Mouse (Mus musculus) liver, embryonic 14.5 days (tissue): Measurements from ENCODE around the gene Cd5. TPM values are rescaled to one million over a fixed set of nuclear protein-coding genes. Genes with fewer than 3 reads are reported as not detected.
A peak's percentile ranks its signal among the peaks of the same experiment; 100 is the strongest.

Experiments
- ATAC-seq: fragments of 200-750 bp; cut with Nextera tagmentation; 2 replicates; pipeline ENCODE4 v1.8.0; 2017; ENCODE audit warnings: moderate number of reproducible peaks, mild to moderate bottlenecking, moderate library complexity; ENCODE audit not compliant: insufficient read depth
- DNase-seq, 3 experiments: peaks; one replicate each; pipeline ENCODE4 v3.0.0-alpha.2; 2012 to 2013; ENCODE audit warnings: low read depth in 3 of 3, low spot score in 3 of 3
- H3K27ac ChIP-seq: fragments of 300-500 bp; sonication (generic); 2 replicates; pipeline ENCODE4 v1.5.1; 2014; ENCODE audit warnings: moderate library complexity, mild to moderate bottlenecking, control low read depth, inconsistent platforms
- H3K27me3 ChIP-seq: fragments of 300-500 bp; sonication (generic); 2 replicates; pipeline ENCODE4 v1.6.1; 2014; ENCODE audit warnings: mild to moderate bottlenecking, low read length, moderate library complexity; ENCODE audit not compliant: control insufficient read depth, insufficient read depth
- H3K36me3 ChIP-seq: fragments of 300-500 bp; sonication (generic); replicated peaks from 2 replicates; pipeline ENCODE4 v1.6.1; 2014; ENCODE audit warnings: low read depth; ENCODE audit not compliant: control insufficient read depth, insufficient read depth
- H3K4me1 ChIP-seq, 2 experiments: fragments of 200-500 bp in 1 of 2; fragments of 300-500 bp in 1 of 2; sonication (generic) in 1 of 2; replicated peaks; 2 replicates each; pipeline ENCODE4 v1.6.1; 2012 to 2014; ENCODE audit warnings: antibody characterized with exemption in 1 of 2, inconsistent platforms in 1 of 2, low read length in 1 of 2; ENCODE audit not compliant: control insufficient read depth in 2 of 2, insufficient read depth in 2 of 2
- H3K4me2 ChIP-seq: fragments of 300-500 bp; sonication (generic); 2 replicates; pipeline ENCODE4 v1.6.1; 2014; ENCODE audit warnings: low read depth, mild to moderate bottlenecking, control low read depth, moderate library complexity
- H3K4me3 ChIP-seq, 2 experiments: fragments of 200-500 bp in 1 of 2; fragments of 300-500 bp in 1 of 2; sonication (generic) in 1 of 2; 2 replicates each; pipeline ENCODE4 v1.5.1; 2012 to 2014; ENCODE audit warnings: low read depth in 2 of 2, low read length in 2 of 2, mild to moderate bottlenecking in 2 of 2, control low read depth in 1 of 2, inconsistent platforms in 1 of 2, moderate library complexity in 1 of 2; ENCODE audit not compliant: insufficient read depth in 1 of 2
- H3K9ac ChIP-seq: fragments of 300-500 bp; sonication (generic); replicated peaks from 2 replicates; pipeline ENCODE4 v1.6.1; 2014; ENCODE audit warnings: mild to moderate bottlenecking, control low read depth, moderate library complexity
- H3K9me3 ChIP-seq: fragments of 300-500 bp; sonication (generic); 2 replicates; pipeline ENCODE4 v1.6.1; 2016; ENCODE audit warnings: low read length, mixed read lengths; ENCODE audit not compliant: control insufficient read depth
- CTCF ChIP-seq: IDR thresholded peaks from 2 replicates; pipeline ENCODE4 v1.5.1; 2016; ENCODE audit warnings: antibody characterized with exemption, low read depth, control low read depth
- EP300 ChIP-seq: IDR thresholded peaks from 2 replicates; pipeline ENCODE4 v1.6.1; 2016; ENCODE audit warnings: antibody characterized with exemption, low read depth
- WGBS: fragments of 180-500 bp; shearing (Covaris S2); extraction: QIAGEN DNeasy Blood & Tissue Kit; methylation state at CpG from one replicate; pipeline ENCODE4 v1.1.7; 2014; ENCODE audit not compliant: insufficient replicate concordance; 5-methylcytosine and 5-hydroxymethylcytosine counted together
- polyA plus RNA-seq, 2 experiments: library from polyadenylated mRNA; depleted of rRNA in 1 of 2; stranded (reverse) in 1 of 2; unstranded in 1 of 2; fragments of >200 nt; fragmentation: Nextera tagmentation in 1 of 2; extraction: Ambion mirVana in 1 of 2; gene quantifications; 2 replicates each; pipeline versions ENCODE4 v1.2.1 to v1.2.3; 2012 to 2014

Gene Cd5
- polyA plus RNA-seq, 2 experiments: 0.02 to 0.04 TPM

DNA sequence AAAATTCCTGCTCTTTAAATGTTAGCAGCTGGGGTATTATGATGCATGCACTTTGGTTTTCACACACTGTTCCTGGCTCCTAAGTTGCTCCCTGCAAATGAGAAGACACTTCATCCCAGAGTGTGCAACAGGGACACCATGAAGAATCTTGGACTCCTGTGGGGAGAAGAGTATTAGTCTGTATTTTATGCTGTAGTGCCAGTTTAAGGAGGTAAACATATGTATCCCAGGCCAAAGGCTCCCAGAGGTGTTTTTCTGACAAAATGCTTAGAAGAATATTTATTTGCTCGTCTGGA is 60.1 kb downstream of the Cd5 start:
- Histone ChIP-seq H3K36me3 (no peaks in the 10 kb centered on the region), H3K4me3 (no peak overlapping the region), H3K4me2 (no peak overlapping the region), H3K9me3 (no peaks in the 10 kb centered on the region), H3K27me3 (no peaks in the 10 kb centered on the region), H3K9ac (no peak overlapping the region), H3K4me1 (peaks cover 5 to 6% of the 10 kb centered on the region in 2 experiments), H3K27ac (no peak overlapping the region)
- 69% methylated on average over 1 of the region's 1 CpGs for WGBS
- no peak for ATAC-seq
- DNase-seq: no peak
- TF ChIP-seq CTCF: no peak
- no peak for TF ChIP-seq EP300

DNA sequence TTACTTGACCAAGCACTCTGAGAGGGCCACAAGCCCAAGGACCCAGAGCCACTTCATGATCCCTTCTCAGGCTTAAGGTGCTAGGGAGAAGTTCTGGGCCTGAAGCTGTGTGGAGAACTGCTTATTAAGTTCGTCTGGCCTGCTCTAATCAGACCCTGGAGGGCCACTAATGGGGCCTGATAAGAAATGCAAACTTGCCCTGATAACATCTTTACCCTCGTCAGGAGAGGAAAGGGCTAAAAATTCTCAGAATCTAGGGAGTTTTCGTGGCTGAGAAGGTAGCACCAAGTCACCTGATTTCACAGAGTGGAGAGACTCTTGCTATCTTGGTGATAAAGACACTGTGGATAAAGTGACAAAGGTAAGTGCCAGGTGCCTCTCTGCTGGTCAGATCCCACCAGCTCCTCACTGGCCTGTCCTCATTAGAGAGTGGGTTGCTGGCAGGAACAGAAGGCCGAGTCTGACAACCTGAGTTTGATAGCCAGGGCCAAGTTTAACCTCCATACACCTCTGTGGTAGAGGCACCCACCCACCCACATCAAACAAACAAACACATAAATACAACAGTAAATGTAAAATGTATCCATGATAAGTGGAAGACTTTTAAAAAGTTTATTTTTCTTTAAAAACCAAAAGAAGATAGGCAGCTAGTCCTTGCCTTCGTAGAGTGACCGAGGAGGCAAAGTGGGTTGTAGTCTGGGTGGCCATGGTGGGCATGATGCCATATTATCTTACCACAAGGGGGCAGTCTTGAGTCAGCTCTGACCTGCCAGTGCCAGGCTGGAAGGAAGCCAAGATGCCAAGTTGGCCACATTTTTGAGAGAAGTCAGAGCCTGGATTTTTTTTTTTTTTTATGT is 60.7 kb downstream of the Cd5 start, which contains the start of gene Pga5:
Gene Pga5 (minus strand): TSS at position 157 of the 857 bp plus-strand sequence.
- no peak for DNase-seq
- Histone ChIP-seq H3K4me2 (no peak within 1 kb of the TSS), H3K27me3 (no peaks in the 10 kb centered on the region), H3K9ac (no peak within 1 kb of the TSS; the same call in 1 of the 2 replicates), H3K36me3 (no peaks in the 10 kb centered on the region), H3K4me3 (no peak within 1 kb of the TSS), H3K4me1 (peaks cover 5 to 6% of the 10 kb centered on the region in 2 experiments), H3K27ac (no peak within 1 kb of the TSS), H3K9me3 (no peaks in the 10 kb centered on the region)
- 9% methylated on average over 6 of the region's 6 CpGs for WGBS
- peak; percentile 56; the same call in 1 of the 2 replicates for ATAC-seq
- TF ChIP-seq EP300 (no peak), CTCF (peak; percentile 95)

DNA sequence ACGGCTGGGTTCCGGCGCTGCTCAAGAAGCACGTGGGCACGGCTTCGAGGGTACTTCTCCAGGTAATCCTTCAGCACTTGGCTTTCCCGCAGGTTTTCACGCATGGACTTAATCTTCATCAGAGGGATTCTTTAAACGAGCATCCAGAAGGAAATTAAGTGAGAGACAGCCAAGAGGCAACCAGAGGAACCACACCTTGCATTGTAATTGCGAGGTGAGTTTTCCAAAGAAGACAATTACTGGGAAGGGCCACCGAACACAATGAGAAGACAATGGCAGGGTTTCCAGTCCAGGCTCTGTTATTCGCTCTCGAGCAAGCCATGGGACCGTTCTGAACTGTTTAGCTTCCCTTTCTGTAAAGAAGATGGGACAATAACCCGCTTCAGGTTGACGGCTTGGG is 62.1 kb downstream of the Cd5 start:
- H3K27me3 ChIP-seq: no peaks in the 10 kb centered on the region
- ATAC-seq (no peak), DNase-seq (no peak)
- H3K36me3 ChIP-seq: no peaks in the 10 kb centered on the region
- no peak overlapping the region for H3K4me2 ChIP-seq
- no peak overlapping the region for H3K9ac ChIP-seq
- H3K9me3 ChIP-seq: no peaks in the 10 kb centered on the region
- TF ChIP-seq EP300: no peak
- no peak for TF ChIP-seq CTCF
- no peak overlapping the region for H3K4me3 ChIP-seq
- H3K4me1 ChIP-seq: peaks cover 6 to 9% of the 10 kb centered on the region in 2 experiments
- 78% methylated on average over 16 of the region's 16 CpGs for WGBS
- no peak overlapping the region for H3K27ac ChIP-seq

DNA sequence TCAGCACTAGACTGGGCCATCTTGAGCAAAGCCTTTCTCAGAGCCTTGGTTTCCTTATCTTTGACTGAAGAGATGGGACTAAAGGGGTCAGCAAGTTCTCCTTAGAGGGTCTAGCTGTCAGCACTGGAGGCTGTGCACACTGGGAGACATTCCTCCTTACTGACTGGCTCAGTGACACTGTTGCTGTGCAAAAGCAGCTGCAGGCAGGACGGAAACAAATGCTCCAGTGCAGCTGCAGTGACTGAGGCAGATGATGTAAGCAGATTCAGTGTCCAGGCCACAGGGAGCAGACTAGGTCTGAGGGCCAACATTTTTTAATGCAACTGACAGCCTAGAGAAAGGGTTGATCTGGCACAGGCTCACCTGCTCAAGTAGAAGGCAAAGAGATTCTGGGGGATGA is 65.5 kb downstream of the Cd5 start:
- no peak for ATAC-seq
- DNase-seq: no peak
- no peak for TF ChIP-seq EP300
- TF ChIP-seq CTCF: no peak
- H3K27ac ChIP-seq: no peak overlapping the region
- H3K9ac ChIP-seq: no peak overlapping the region
- no peaks in the 10 kb centered on the region for H3K9me3 ChIP-seq
- H3K4me1 ChIP-seq: peaks cover 6 to 14% of the 10 kb centered on the region in 2 experiments
- H3K4me2 ChIP-seq: no peak overlapping the region
- H3K27me3 ChIP-seq: no peaks in the 10 kb centered on the region
- H3K4me3 ChIP-seq: no peak overlapping the region
- WGBS: 58% methylated on average over 1 of the region's 1 CpGs
- no peaks in the 10 kb centered on the region for H3K36me3 ChIP-seq

DNA sequence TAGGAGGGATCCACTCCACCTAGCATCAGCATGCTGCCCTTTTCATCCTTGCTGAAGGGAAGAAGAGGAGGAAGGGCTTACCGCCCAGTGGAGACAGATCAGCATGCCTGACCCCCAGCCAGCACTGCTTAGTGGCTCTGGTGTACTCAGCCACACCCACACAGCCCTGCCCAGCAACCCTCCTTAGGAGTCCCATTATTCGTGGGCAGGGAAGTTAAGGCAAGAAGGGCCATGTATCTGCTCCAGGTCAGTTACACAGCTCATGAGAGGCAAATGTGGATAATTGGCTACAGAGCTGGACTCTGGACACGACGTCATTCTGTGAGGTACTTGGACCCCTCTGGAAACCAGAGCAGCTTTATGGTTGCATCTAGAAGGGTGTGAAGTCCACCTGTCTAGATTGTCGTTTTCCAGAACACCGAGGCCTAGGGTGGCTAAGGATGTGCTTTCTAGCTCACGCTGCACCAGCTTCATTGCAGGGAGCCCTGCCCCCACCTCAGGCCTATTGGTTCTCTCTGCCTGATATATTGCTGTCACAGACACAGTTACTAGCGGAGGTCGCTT is 66.9 kb downstream of the Cd5 start:
- H3K4me1 ChIP-seq: peaks cover 0 to 9% of the 10 kb centered on the region in 2 experiments; a peak in 2 of 4 replicates
- no peak overlapping the region for H3K4me3 ChIP-seq
- no peaks in the 10 kb centered on the region for H3K27me3 ChIP-seq
- DNase-seq (no peak), ATAC-seq (no peak)
- no peaks in the 10 kb centered on the region for H3K36me3 ChIP-seq
- H3K9ac ChIP-seq: no peak overlapping the region
- TF ChIP-seq CTCF (no peak), EP300 (no peak)
- no peaks in the 10 kb centered on the region for H3K9me3 ChIP-seq
- H3K27ac ChIP-seq: no peak overlapping the region
- no peak overlapping the region for H3K4me2 ChIP-seq
- WGBS: 61% methylated on average over 9 of the region's 9 CpGs
